Mouse (Mus musculus) adrenal gland (tissue): Measurements from ENCODE around the gene Taar5.

Source experiments
- intact Hi-C: fragments of 180-260 bp; cut with DNase I; formaldehyde crosslinking; loops from one replicate; pipeline ENCODE4 v1.15.1; 2025

Gene Taar5

DNA sequence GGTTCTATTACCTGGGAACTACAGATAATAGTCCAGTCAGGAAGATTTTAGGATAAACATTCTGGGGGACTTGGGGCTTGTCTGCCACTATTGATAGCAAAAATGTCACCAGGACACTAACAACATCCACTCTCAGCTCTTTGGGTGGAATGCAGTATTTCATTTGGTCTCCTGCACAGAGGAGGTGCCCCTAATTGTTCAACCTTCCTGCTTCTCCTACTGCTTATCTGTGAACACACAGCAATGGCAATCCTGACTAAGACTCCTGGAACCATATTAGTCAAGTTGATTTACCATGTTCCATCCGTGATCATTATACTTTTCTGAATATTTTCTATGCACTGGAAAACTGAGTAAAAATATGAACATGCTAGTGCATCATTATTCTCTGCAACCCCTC is 37.6 kb downstream of the Taar5 start:
- intact Hi-C loops = no loop called here
